Mouse (Mus musculus): Measurements from ENCODE around the gene Mcu. TPM values are rescaled to one million over a fixed set of nuclear protein-coding genes. Genes with fewer than 3 reads are reported as not detected.

Gene Mcu
- polyA plus RNA-seq, 1 experiment from 2014 or later = 10.2 TPM

DNA sequence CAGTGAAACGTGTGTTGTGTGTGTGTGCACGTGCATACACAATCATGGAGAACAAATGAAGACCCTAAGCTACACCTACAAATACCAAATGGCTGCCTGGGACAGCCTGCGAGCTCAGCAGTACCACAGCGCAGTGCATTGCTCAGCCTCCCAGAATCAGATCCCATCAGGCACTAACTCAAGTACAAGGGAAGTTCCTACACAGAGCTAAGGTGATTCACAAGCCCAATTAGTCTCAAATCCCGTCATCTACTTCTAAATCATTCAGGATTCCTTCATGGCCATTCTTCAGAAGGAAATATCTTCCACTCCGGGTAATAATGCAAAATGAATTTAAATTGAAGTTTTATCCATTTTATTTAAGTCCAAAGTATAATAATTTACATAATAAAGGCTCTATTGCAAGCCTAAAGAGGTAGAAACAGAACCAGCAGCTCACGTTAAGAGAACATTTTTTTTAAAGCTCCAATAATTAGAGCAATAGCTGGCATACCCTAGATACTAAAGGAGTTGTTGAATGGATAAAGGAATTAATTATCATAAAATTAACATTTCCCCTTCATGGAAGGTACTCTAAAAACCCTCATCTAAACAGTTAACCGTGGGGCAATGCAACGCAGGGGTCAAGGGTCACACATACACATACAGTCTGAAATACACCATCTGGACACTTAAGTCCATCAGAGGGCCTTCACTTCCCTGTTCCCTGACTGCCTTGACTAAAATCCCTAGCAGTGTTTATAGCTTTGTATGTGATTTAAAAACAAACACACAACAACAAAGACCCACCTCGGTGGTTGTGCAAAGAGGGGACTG is 47.6 kb downstream of the Mcu start:
- Histone ChIP-seq H3K4me3 (replicated peaks) (no peak overlapping the region), H3K9ac (no peak overlapping the region), H3K9me3 (replicated peaks) (no peaks in the 10 kb centered on the region), H3K27ac (replicated peaks) (no peak overlapping the region), H3K4me2 (no peak overlapping the region), H3K27me3 (no peaks in the 10 kb centered on the region), H3K4me1 (replicated peaks) (peaks cover 31% of the 10 kb centered on the region), H3K36me3 (replicated peaks) (no peaks in the 10 kb centered on the region)
- ATAC-seq (ENCODE audit: insufficient read depth) = no peak
- WGBS (ENCODE audit: insufficient replicate concordance) = 63% methylated on average over 10 of the region's 10 CpGs

DNA sequence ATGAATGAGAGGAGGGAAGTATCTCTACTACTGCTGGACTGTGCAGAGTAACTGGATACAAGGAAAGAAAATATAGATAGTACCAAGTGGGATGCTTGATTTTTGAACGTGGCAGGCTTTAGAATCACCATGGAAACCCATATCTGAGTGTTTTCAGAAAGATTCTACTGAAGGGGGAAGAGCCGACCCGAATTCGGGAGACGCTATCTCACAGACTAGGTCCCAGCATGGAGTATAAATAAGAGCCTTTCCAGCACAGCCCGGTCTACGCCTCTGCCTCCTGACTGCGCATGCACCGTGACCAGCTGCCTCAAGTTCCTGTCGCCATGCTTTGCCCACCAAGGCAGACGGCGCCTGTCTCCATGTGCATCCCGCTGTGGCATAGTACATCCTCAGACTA is 49.5 kb downstream of the Mcu start:
- H3K27me3 ChIP-seq = no peaks in the 10 kb centered on the region
- peaks cover 28% of the 10 kb centered on the region for H3K4me1 ChIP-seq (replicated peaks)
- no peaks in the 10 kb centered on the region for H3K9me3 ChIP-seq (replicated peaks)
- no peak for ATAC-seq (ENCODE audit: insufficient read depth)
- no peak overlapping the region for H3K27ac ChIP-seq (replicated peaks)
- no peak overlapping the region for H3K9ac ChIP-seq
- no peak overlapping the region for H3K4me3 ChIP-seq (replicated peaks)
- no peaks in the 10 kb centered on the region for H3K36me3 ChIP-seq (replicated peaks)
- WGBS (ENCODE audit: insufficient replicate concordance) = 77% methylated on average over 13 of the region's 13 CpGs
- no peak overlapping the region for H3K4me2 ChIP-seq

DNA sequence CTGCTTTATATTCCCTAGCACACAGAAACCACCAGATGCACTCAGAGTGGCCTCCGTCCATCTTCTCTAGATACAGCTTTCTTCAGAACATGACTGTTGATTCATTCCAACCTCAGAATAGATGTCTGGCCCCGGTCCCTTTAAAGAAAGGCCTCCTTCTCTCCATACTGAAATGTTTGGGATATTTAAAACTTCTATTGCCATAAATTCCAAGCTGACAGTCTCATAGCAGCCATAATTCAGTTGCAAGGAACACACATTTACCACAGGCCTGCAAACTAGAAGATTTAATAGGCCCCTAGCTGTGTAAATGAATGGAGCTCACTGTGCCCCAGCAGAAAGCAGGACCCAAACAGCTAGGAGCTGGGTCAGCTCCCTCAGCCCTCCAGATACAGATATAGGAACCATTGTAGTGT is 50.5 kb downstream of the Mcu start:
- H3K4me1 ChIP-seq (replicated peaks) = peaks cover 18% of the 10 kb centered on the region
- no peak overlapping the region for H3K4me3 ChIP-seq (replicated peaks)
- H3K9me3 ChIP-seq (replicated peaks) = no peaks in the 10 kb centered on the region
- no peaks in the 10 kb centered on the region for H3K36me3 ChIP-seq (replicated peaks)
- 64% methylated on average over 2 of the region's 2 CpGs for WGBS (ENCODE audit: insufficient replicate concordance)
- no peak for ATAC-seq (ENCODE audit: insufficient read depth)
- no peaks in the 10 kb centered on the region for H3K27me3 ChIP-seq
- no peak overlapping the region for H3K27ac ChIP-seq (replicated peaks)
- no peak overlapping the region for H3K4me2 ChIP-seq
- H3K9ac ChIP-seq = no peak overlapping the region

DNA sequence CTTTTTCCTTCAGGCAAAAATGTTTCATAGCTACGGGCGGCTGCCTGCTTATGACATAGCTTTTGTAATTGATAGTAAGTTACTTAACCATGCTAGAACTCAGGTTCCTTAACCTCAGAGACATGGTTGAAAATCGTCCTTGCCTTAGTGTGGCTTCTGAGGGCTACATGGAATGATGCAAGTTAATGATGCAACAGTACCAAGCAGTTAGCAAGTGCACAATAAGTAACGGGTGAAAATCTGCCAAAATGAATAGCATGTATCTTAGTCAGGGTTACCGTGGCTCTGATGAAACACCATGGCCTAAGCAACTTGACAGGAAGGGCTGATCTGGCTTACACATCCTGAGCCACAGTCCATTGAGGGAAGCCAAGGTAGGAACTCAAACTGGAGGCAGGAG is 51.9 kb downstream of the Mcu start:
- Histone ChIP-seq H3K36me3 (replicated peaks) (no peaks in the 10 kb centered on the region), H3K4me3 (replicated peaks) (no peak overlapping the region), H3K9me3 (replicated peaks) (no peaks in the 10 kb centered on the region), H3K4me1 (replicated peaks) (peaks cover 3% of the 10 kb centered on the region), H3K4me2 (no peak overlapping the region), H3K27ac (replicated peaks) (no peak overlapping the region), H3K9ac (no peak overlapping the region), H3K27me3 (no peaks in the 10 kb centered on the region)
- WGBS (ENCODE audit: insufficient replicate concordance) = 53% methylated on average over 5 of the region's 5 CpGs
- ATAC-seq (ENCODE audit: insufficient read depth) = no peak

DNA sequence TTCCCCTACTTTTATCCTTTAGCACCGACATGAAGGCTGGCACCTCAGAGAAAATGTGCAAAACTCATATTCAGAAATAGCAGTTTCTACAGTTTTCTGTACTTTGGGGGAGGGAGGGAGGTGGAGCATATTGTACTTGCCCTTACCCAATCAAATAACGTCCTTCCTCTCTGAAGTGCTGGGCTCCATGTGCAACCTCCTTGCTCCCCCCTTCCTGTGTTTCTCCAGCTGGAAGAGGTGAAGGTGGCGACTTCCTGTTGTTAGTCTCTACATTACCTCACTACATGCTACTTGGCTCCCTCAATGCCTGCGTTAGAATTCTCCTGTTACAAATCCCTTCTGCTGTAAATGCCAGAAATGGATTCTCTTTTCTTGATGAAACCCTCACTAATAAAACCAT is 54.0 kb downstream of the Mcu start:
- Histone ChIP-seq H3K9me3 (replicated peaks) (no peaks in the 10 kb centered on the region), H3K4me1 (replicated peaks) (no peaks in the 10 kb centered on the region), H3K36me3 (replicated peaks) (no peaks in the 10 kb centered on the region), H3K27ac (replicated peaks) (no peak overlapping the region), H3K4me2 (no peak overlapping the region), H3K4me3 (replicated peaks) (no peak overlapping the region), H3K27me3 (no peaks in the 10 kb centered on the region), H3K9ac (no peak overlapping the region)
- ATAC-seq (ENCODE audit: insufficient read depth) = no peak
- 38% methylated on average over 4 of the region's 4 CpGs for WGBS (ENCODE audit: insufficient replicate concordance)

DNA sequence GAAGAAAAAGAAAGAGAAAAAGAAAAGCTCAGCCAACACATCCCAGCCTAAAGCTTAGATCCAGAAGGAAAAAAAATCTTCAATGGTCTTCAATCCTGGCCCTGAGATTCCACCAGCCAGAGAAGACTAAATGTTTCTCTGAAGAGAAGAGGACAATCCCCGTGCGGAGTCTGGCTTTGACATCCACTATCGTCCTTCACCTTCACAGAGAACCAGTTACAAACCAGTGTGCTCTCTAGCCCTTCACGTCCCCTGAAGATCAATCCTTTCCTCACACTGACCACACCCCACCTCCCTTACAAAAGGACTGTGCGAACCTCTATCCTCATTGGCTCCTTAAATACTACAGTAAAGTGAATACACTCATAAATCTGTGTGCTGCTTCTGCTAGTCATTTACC is 56.4 kb downstream of the Mcu start:
- H3K27ac ChIP-seq (replicated peaks) = no peak overlapping the region
- H3K4me3 ChIP-seq (replicated peaks) = no peak overlapping the region
- H3K36me3 ChIP-seq (replicated peaks) = no peaks in the 10 kb centered on the region
- H3K9me3 ChIP-seq (replicated peaks) = no peaks in the 10 kb centered on the region
- H3K4me2 ChIP-seq = no peak overlapping the region
- H3K27me3 ChIP-seq = no peaks in the 10 kb centered on the region
- H3K9ac ChIP-seq = no peak overlapping the region
- 87% methylated on average over 5 of the region's 5 CpGs for WGBS (ENCODE audit: insufficient replicate concordance)
- no peak for ATAC-seq (ENCODE audit: insufficient read depth)
- H3K4me1 ChIP-seq (replicated peaks) = no peaks in the 10 kb centered on the region

DNA sequence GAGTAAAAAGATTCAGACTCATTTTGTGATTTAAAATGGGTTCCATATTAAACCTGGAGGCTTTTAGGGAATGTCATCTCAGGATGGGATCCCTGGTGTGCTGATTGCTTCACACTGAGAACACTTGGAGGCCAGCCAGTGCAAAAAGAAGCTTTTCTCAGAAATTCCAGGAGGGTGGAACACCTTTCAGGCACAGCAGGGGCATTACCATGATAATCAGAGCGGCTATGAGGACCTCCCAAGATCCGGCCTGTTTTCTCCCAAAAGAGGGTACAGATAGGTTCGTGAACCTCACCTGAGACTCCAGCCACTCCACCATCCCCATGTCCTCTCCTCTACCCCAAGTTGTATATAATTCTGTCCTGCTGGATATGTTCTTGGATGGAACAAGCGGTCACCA is 57.9 kb downstream of the Mcu start:
- Histone ChIP-seq H3K9ac (no peak overlapping the region), H3K4me1 (replicated peaks) (no peaks in the 10 kb centered on the region), H3K4me2 (no peak overlapping the region), H3K9me3 (replicated peaks) (no peaks in the 10 kb centered on the region), H3K27me3 (no peaks in the 10 kb centered on the region), H3K27ac (replicated peaks) (no peak overlapping the region), H3K36me3 (replicated peaks) (no peaks in the 10 kb centered on the region), H3K4me3 (replicated peaks) (no peak overlapping the region)
- ATAC-seq (ENCODE audit: insufficient read depth) = no peak
- WGBS (ENCODE audit: insufficient replicate concordance) = 78% methylated on average over 4 of the region's 4 CpGs

DNA sequence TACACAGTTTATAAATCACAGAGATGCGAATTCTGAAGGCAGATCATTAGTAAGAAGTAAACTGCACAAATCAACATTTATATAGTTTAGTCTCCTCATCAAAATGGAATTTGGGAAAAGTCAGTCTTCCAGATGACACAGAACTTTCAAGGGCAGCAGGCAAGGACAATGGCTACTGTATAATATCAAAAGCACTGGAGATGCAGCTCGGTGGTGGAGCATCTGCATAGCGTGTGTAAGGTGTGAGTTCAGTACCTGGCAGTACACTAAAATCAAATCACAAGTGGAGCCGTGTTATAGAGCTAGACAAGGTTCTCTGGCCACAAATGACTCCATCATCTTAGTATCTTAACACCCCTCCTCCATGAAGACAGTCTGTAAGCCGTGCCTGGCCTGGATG is 58.3 kb downstream of the Mcu start:
- no peak for ATAC-seq (ENCODE audit: insufficient read depth)
- H3K27me3 ChIP-seq = no peaks in the 10 kb centered on the region
- whole genome bisulfite sequencing (ENCODE audit: insufficient replicate concordance) = 70% methylated on average over 5 of the region's 5 CpGs
- no peak overlapping the region for H3K9ac ChIP-seq
- H3K4me2 ChIP-seq = no peak overlapping the region
- H3K4me1 ChIP-seq (replicated peaks) = no peaks in the 10 kb centered on the region
- no peaks in the 10 kb centered on the region for H3K9me3 ChIP-seq (replicated peaks)
- H3K4me3 ChIP-seq (replicated peaks) = no peak overlapping the region
- H3K36me3 ChIP-seq (replicated peaks) = no peaks in the 10 kb centered on the region
- no peak overlapping the region for H3K27ac ChIP-seq (replicated peaks)

DNA sequence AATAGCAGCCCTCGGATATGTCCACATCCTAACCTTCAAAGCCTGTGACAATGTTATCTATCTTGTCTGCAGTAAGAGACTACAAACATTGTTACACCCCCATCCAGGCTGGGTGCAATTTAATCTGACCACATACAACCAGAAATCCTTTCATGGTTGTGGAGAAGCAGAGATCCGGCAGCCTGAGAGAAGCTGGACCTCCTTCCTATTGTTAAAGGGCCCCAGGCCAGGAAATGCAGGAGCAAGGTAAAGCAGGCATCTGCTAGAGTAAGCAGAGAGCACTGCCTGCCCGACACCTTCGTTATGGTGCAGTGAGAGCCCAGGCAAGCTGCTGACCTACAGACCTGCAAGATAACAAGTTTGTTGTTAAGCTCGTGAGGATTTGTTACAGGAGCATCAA is 60.0 kb downstream of the Mcu start:
- ATAC-seq (ENCODE audit: insufficient read depth) = no peak
- 39% methylated on average over 5 of the region's 5 CpGs for WGBS (ENCODE audit: insufficient replicate concordance)
- Histone ChIP-seq H3K27ac (replicated peaks) (no peak overlapping the region), H3K4me3 (replicated peaks) (no peak overlapping the region), H3K9ac (no peak overlapping the region), H3K4me1 (replicated peaks) (no peaks in the 10 kb centered on the region), H3K36me3 (replicated peaks) (no peaks in the 10 kb centered on the region), H3K4me2 (no peak overlapping the region), H3K27me3 (no peaks in the 10 kb centered on the region), H3K9me3 (replicated peaks) (no peaks in the 10 kb centered on the region)

DNA sequence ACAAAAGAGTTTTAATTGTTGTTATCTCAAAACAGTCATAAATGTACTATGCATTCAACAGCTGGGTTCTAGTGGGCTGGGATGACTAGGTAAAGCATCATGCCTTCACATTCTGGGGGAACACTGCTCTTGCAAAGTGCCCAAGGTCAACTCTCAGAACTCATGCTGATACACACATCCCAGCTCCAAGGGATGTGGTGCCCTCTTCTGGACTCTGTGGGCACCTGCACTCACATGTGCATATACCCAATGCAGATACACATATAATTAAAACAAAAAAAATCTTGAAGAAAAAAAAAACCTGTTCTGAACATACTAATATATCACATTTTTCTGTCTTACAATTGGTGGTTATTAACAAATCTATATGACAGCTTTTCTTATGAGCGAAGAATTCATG is 62.2 kb downstream of the Mcu start:
- no peaks in the 10 kb centered on the region for H3K9me3 ChIP-seq (replicated peaks)
- H3K36me3 ChIP-seq (replicated peaks) = no peaks in the 10 kb centered on the region
- H3K4me2 ChIP-seq = no peak overlapping the region
- H3K27ac ChIP-seq (replicated peaks) = no peak overlapping the region
- no peak overlapping the region for H3K9ac ChIP-seq
- no peaks in the 10 kb centered on the region for H3K27me3 ChIP-seq
- H3K4me1 ChIP-seq (replicated peaks) = no peaks in the 10 kb centered on the region
- ATAC-seq (ENCODE audit: insufficient read depth) = no peak
- no peak overlapping the region for H3K4me3 ChIP-seq (replicated peaks)
- 80% methylated on average over 1 of the region's 1 CpGs for WGBS (ENCODE audit: insufficient replicate concordance)

DNA sequence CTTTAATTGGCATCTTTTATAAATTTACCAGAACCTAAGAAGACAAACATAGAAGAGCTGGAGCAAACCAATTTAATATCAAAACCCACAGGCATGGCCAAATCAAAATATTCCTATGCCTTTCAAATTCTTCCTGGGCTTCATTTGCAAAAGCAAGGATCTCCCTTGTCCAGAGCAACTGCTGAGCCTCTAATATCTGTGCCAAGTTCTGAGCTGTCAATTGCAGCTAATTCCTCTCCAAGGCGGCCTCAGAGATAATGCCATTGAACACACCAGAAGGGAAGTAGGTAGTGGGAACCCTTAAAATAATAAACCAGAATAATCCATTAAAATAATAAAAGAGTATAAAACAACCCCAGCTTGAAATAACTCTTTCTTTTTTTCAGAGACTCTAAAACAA is 64.0 kb downstream of the Mcu start:
- ATAC-seq (ENCODE audit: insufficient read depth) = no peak
- 42% methylated on average over 1 of the region's 1 CpGs for WGBS (ENCODE audit: insufficient replicate concordance)
- no peak overlapping the region for H3K4me3 ChIP-seq (replicated peaks)

DNA sequence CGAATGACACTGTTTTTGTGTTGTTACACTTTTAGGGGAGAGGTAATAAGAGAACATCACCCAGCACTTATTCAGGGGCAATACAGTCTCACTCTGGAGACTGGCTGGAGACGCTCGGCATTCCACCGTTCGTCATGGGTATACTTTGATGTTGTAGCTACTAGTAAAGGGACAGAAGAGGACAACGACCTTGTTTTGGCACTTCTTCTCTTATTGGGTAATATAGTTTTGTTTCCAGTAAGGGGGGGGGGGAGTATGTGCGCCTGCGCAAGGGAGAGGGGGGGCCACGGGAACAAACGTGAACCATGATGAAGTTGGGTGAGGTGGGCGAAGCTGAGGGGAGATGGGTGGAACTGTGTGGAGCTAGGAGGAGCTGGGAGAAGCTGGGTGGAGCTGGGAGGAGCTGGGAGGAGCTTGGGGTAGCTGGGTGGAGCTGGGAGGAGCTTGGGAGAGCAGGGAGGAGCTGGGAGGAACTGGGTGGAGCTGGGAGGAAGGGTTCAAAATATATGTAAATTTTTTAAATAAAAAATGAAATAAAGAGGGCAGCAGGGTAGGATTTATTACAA is 67.6 kb downstream of the Mcu start:
- no peaks in the 10 kb centered on the region for H3K9me3 ChIP-seq (replicated peaks)
- no peak overlapping the region for H3K9ac ChIP-seq
- 74% methylated on average over 11 of the region's 11 CpGs for WGBS (ENCODE audit: insufficient replicate concordance)
- peaks cover 4% of the 10 kb centered on the region for H3K4me1 ChIP-seq (replicated peaks)
- no peak overlapping the region for H3K4me3 ChIP-seq (replicated peaks)
- no peak for ATAC-seq (ENCODE audit: insufficient read depth)
- peaks cover 5% of the 10 kb centered on the region; the same call in 1 of the 2 replicates for H3K36me3 ChIP-seq (replicated peaks)
- no peak overlapping the region for H3K27ac ChIP-seq (replicated peaks)
- H3K4me2 ChIP-seq = no peak overlapping the region
- no peaks in the 10 kb centered on the region for H3K27me3 ChIP-seq

More for the DNA sequence above, 64.0 kb downstream of the Mcu start:
- peaks cover 4% of the 10 kb centered on the region for H3K4me1 ChIP-seq (replicated peaks)
- no peak overlapping the region for H3K4me2 ChIP-seq
- H3K27ac ChIP-seq (replicated peaks) = no peak overlapping the region
- no peak overlapping the region for H3K9ac ChIP-seq
- no peaks in the 10 kb centered on the region for H3K27me3 ChIP-seq
- no peaks in the 10 kb centered on the region for H3K36me3 ChIP-seq (replicated peaks)
- H3K9me3 ChIP-seq (replicated peaks) = no peaks in the 10 kb centered on the region

All from liver, embryonic 15.5 days (tissue).